Mouse (Mus musculus) bone marrow macrophage, adult 2 months (primary cell): ENCODE results near the gene Scamp1.

Experiments used
- CTCF ChIP-seq: IDR thresholded peaks from 2 replicates; pipeline ENCODE4 v1.5.1; 2012; ENCODE audit warnings: low read depth, mild to moderate bottlenecking, low read length, moderate library complexity
- POLR2A ChIP-seq: IDR thresholded peaks from 2 replicates; pipeline ENCODE4 v1.6.1; 2012; ENCODE audit warnings: mild to moderate bottlenecking, low read depth, low read length, borderline replicate concordance

DNA sequence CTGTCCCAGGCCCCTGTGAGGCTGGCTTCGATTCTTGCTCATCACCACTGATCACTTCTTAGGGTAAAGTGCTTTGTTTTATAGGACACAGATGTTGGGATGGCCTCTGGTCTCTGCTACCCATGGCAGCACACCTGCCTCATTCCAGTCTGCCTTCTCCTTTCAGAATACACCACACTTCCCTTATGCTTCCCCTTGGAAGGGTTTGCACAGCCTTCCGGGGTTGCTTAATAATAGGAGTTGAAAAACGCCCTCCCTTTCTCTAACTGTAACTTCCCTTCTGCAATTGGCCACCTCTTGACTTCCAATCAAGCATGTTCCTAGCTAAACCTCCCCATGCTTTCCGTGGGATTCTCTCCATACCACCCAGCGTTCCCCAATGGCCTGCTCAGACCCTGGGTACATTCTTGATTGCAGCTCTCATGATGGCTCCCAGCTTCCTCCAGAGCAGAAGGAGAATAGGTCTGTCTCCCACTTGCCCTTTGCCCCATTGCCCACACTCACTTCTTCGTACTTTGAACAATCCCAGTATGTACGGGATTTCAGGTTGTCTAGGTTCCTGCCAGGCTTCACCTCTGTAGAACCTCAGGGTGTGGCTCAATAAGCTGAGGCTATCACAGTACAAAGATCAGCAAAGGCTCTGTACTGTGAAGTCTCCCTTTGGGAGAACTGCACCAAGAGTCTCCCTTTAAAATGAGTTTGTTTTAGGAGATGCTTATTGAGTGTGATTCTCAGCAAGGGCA, 126.0 kb downstream of the Scamp1 start:
- no peak for TF ChIP-seq CTCF
- TF ChIP-seq POLR2A = no peak
